In genomic region chr7:118858640-118859039, GRCm38 (mm10) we compare ENCODE assay signal across 19 mouse cellular contexts. TPM values are rescaled to one million over a fixed set of nuclear protein-coding genes. Genes with fewer than 3 reads are reported as not detected.
DNase-seq lines count a peak whose midpoint lies in the region; TF ChIP-seq lines count a peak whose summit lies in the region.
"Had no signal": no experiment of that assay in that cellular context is flagged by ENCODE, and none has a peak within 500 bp of the region (broad histone marks: within the 10 kb centered on the region; RNA-seq: fewer than 3 reads in every experiment).

No protein-coding gene starts in this region.

- H3K27me3 ChIP-seq in testis, adult 2 months (ENCODE audit: control insufficient read depth, insufficient read depth, low read length): no peaks in the 10 kb centered on the region
- H3K27me3 ChIP-seq: CH12.LX; embryonic facial prominence, embryonic 12.5 days; forebrain, embryonic 13.5 days; forebrain, embryonic 15.5 days; Patski had no signal

- DNase-seq in adrenal gland, adult 2 months: peak; percentile 65
- no peak for DNase-seq in adrenal gland, postnatal 25 days
- peak; percentile 33 for DNase-seq in adrenal gland, postnatal 14 days
- DNase-seq in adrenal gland, adult 18-20 months (ENCODE audit: low spot score in 2 of 2): no peak
- no peak for DNase-seq in testis, postnatal 14 days (ENCODE audit: low spot score)
- DNase-seq: B cell, adult 2 months; cerebellum, adult 11-12 months; cerebellum, adult 2 months; cerebellum, adult 9-10 months; cerebellum, postnatal 10 days; cerebellum, postnatal 25 days; forebrain, postnatal 0 days had no signal

- H3K36me3 ChIP-seq in testis, adult 2 months (ENCODE audit: control insufficient read depth, insufficient read depth, low read length): no peaks in the 10 kb centered on the region
- H3K36me3 ChIP-seq: embryonic facial prominence, embryonic 12.5 days; forebrain, embryonic 15.5 days had no signal

- H3K27ac ChIP-seq in testis, adult 2 months (ENCODE audit: control insufficient read depth, insufficient read depth, low read depth, low read length): no peak overlapping the region
- H3K27ac ChIP-seq: embryonic facial prominence, embryonic 10.5 days; embryonic facial prominence, embryonic 12.5 days; forebrain, embryonic 13.5 days; forebrain, embryonic 15.5 days had no signal

- TF ChIP-seq CTCF in testis, adult 2 months (IDR thresholded peaks at IDR 0.05; ENCODE audit: control insufficient read depth, insufficient read depth, insufficient replicate concordance, low read depth, low read length): no peak

- H3K4me3 ChIP-seq in testis, adult 2 months (ENCODE audit: control insufficient read depth, low read depth, low read length): peak overlapping the region; percentile 23; the same call in 1 of the 2 replicates
- H3K4me3 ChIP-seq: embryonic facial prominence, embryonic 10.5 days; embryonic facial prominence, embryonic 12.5 days; forebrain, embryonic 13.5 days; forebrain, embryonic 15.5 days had no signal

- no peak for TF ChIP-seq POLR2A in testis, adult 2 months (IDR thresholded peaks at IDR 0.05; ENCODE audit: control insufficient read depth, low read depth, low read length)

- H3K4me1 ChIP-seq in testis, adult 2 months (ENCODE audit: control insufficient read depth, insufficient read depth, low read length): no peaks in the 10 kb centered on the region

RNA-seq across cellular contexts. Expression of gene Knop1, which starts 2.6 kb away (rescaled TPM):
- total RNA-seq in adrenal gland, adult 2 months (2021): 10 to 100 TPM; 34.6 to 70.0 TPM
- polyA plus RNA-seq in adrenal gland, adult 2 months (2012; rRNA removed): 5.7 and 8.0 TPM in 2 replicates
- 63.8 and 70.1 TPM in 2 replicates for total RNA-seq in adrenal gland, postnatal 25 days (2021)
- 52.2 and 54.9 TPM in 2 replicates for total RNA-seq in adrenal gland, postnatal 14 days (2021)
- total RNA-seq in adrenal gland, adult 18-20 months (2021): 10 to 100 TPM; 45.1 to 78.7 TPM
- 26.1 and 34.7 TPM in 2 replicates for polyA plus RNA-seq in testis, adult 2 months (2012; rRNA removed)

RNA-seq across cellular contexts. Expression of gene Iqck, which starts 3.1 kb away (rescaled TPM):
- total RNA-seq in adrenal gland, adult 2 months (2021): 10 to 100 TPM; 14.7 to 44.3 TPM
- 13.5 and 14.8 TPM in 2 replicates for polyA plus RNA-seq in adrenal gland, adult 2 months (2012; rRNA removed)
- total RNA-seq in adrenal gland, postnatal 25 days (2021): 18.9 and 21.2 TPM in 2 replicates
- total RNA-seq in adrenal gland, postnatal 14 days (2021): 12.3 and 14.9 TPM in 2 replicates
- 10 to 100 TPM; 12.1 to 33.9 TPM for total RNA-seq in adrenal gland, adult 18-20 months (2021)
- 41.3 and 47.7 TPM in 2 replicates for polyA plus RNA-seq in testis, adult 2 months (2012; rRNA removed)

Comparison
In these comparisons a context has a peak if more than half of its experiments do, and no peak if none do; other contexts are left out.
1. DNase-seq: peak in adrenal gland, adult 2 months (single experiment) and adrenal gland, postnatal 14 days (single experiment); none in adrenal gland, postnatal 25 days (single experiment), adrenal gland, adult 18-20 months (0 of 2) and testis, postnatal 14 days (single experiment).